Mouse (Mus musculus) CD4-positive, CD25-positive, alpha-beta regulatory T cell, adult 4 months (primary cell): ENCODE measurements around the gene Fam208a. TPM values are rescaled to one million over a fixed set of nuclear protein-coding genes. Genes with fewer than 3 reads are reported as not detected.

ENCODE experiments used
- ATAC-seq: one replicate; pipeline ENCODE4 v1.8.0; 2017
- polyA plus RNA-seq, 2 experiments: library from polyadenylated mRNA; unstranded; fragments of 100-300 nt; shearing (Covaris generic); gene quantifications; one replicate each; pipeline ENCODE4 v1.2.1; 2017

The Fam208a gene
- polyA plus RNA-seq, 2 experiments from 2014 or later: 37.8 to 48.1 TPM

DNA sequence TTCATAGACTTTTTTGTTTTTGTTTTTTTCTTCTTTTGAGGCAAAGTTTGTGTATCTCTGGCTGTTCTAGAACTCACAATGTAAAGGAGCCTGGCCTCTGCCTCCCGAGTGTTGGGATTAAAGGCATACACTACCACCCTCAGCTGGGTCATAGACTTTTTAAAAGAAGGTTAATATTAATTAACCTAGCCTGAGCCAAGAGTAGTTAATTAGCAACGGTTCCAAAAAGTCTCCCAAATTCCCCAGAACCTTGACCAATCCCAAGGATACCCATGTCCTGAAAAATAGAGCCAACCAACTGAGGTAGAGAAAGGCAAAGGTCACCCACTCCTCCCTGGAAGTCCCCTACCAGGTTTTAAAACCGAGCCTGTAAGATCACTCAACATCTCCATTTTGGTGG, 7.8 kb upstream of the Fam208a start:
- no peak for ATAC-seq

DNA sequence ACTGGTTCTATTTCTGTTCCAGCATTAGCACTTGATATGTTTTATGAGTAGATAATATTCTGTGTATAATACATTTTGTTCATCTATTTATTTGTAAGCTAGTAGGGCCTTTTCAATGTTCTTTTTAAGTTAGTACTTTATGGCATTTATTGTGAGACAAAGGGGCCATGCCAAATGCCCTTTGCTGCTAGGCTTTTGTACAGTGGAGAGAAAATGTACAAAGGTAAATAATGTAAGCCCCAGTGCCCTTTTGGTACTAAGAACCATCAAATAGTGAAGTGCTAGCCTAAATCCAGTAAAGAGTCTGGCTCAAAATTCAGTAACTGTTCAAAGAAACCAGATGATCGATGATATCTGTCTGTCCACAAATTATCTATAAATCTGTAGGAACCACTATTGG, 6.3 kb upstream of the Fam208a start:
- ATAC-seq: no peak

GRCm38 (mm10) chr14:27428973-27429711, 508 bp downstream of the Fam208a start:
- ATAC-seq: peak; percentile 65

GRCm38 (mm10) chr14:27430280-27430679, 1.6 kb downstream of the Fam208a start:
- no peak for ATAC-seq

DNA sequence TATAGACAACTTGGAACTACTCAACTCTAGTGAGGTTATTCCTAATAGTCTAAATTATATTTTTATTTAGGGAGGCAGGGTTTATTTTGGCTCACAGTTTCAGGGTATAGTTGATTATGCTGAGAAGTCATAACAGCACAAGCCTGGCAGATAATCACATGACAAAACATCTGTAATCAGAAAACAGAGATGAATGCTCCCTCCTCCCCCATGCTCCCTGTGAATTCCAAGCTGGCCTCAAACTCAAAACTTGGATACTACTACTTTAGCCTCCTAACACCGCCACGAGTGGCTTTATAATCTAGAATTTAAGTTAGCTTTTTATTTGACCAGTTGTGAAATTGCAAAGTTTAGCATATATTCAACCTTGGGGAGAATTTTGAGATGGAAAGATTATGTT, 3.4 kb downstream of the Fam208a start:
- no peak for ATAC-seq

GRCm38 (mm10) chr14:27436116-27436515, 7.5 kb downstream of the Fam208a start:
- no peak for ATAC-seq

- no peak for ATAC-seq
These were observed 8.2 kb downstream of the Fam208a start for GRCm38 (mm10) chr14:27436826-27437225.

GRCm38 (mm10) chr14:27440921-27441320, 12.3 kb downstream of the Fam208a start:
- peak; percentile 43 for ATAC-seq

- no peak for ATAC-seq
These were observed 16.2 kb downstream of the Fam208a start for GRCm38 (mm10) chr14:27444851-27445281.

GRCm38 (mm10) chr14:27446963-27447362, 18.3 kb downstream of the Fam208a start:
- no peak for ATAC-seq

- no peak for ATAC-seq
These were observed 62.8 kb downstream of the Fam208a start for GRCm38 (mm10) chr14:27491399-27491798.

- no peak for ATAC-seq
These were observed 64.9 kb downstream of the Fam208a start for GRCm38 (mm10) chr14:27493516-27493915.

- ATAC-seq: no peak
These were observed 72.5 kb downstream of the Fam208a start for GRCm38 (mm10) chr14:27501096-27501495.

DNA sequence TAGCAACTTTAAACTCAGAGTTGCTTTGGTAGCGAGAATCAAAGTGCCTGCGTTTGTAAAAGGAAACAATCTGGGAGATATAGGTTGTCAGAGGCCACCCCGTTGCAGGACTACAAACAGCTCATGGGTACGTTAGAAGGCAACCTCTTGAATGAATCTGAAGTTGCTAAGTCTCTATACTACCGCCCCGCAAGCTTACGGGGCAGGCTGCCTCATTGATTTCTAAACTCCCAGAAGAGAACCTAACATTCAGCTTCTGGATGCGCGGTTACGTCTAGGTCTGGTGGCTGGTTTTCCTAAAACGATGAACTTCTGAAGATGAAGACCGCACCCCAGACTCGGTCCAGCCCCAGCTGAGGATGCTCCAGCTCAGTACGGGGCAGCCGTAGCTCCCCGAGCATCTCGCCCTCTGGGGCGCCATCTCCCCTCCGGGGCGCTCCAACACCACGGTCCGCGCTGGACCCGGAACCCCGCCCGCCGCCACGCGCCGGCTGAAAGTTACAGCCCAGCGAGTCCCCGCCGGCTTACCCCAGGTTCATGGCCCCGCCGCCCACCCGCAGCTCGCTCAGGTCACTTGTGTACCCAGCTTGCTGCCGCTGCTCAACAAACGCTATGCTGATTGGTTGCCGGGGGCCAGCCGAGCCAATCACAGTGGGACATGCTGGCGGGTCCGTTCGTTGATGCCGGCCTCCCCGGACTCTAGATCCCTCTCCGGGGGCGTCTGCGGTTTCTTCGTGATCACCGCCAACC, 79.4 kb downstream of the Fam208a start, which contains the start of gene Ccdc66:
Ccdc66 (minus strand) TSS at position 567 of the 750 bp plus-strand sequence.
- ATAC-seq: peak; percentile 90

DNA sequence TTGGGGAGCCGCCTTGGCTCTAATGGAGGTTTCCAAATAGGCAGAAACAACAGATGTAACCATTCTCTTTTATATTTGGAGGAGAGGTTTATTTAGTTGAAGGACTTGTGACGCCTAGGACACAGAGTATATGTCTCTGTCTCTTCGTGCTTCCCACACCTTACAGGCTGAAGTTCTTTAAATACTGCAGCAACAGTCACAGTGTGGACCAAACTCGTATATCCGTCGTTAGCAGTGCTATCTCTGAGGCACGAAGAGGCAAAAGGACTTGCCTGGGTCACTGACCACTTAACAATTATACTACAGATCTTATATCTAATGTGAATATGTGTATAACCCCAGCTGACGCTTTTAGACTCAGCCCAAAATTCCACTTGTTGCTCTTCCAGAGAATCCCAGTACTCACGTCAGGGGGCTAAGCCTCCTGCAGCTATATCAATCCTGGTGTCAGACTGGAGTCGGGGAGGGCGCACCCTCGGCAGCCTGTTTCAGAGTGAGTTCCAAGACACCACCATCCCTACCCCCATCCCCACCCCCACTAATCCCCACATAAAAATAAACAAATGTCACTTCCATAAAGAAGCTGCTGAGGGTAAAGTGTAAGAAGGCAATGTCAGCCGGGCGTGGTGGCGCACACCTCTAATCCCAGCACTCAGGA, 80.1 kb downstream of the Fam208a start:
- no peak for ATAC-seq

GRCm38 (mm10) chr14:27524541-27524940, 95.9 kb downstream of the Fam208a start:
- no peak for ATAC-seq

Other genes with a start within 250 kb of the Fam208a start
- gene Ccdc66, start 79.6 kb downstream of the Fam208a start, polyA plus RNA-seq: 10 to 100 TPM; 13.5 to 23.3 TPM
- gene Erc2, start 193.6 kb downstream of the Fam208a start, polyA plus RNA-seq: under 1 TPM in 1 of 2 experiments, not detected in 1; 0.38 TPM